Mouse (Mus musculus) thymus, adult 2 months (tissue): ENCODE results near the gene Naif1. TPM values are rescaled to one million over a fixed set of nuclear protein-coding genes. Genes with fewer than 3 reads are reported as not detected.

Experiments
- DNase-seq: peaks from one replicate; pipeline ENCODE4 v3.0.0; 2021
- H3K27ac ChIP-seq: fragments of 200-500 bp; 2 replicates; pipeline ENCODE4 v1.5.1; 2012; ENCODE audit warnings: low read length, control low read depth; ENCODE audit not compliant: control insufficient read depth, insufficient read depth
- H3K27me3 ChIP-seq: fragments of 200-500 bp; 2 replicates; pipeline ENCODE4 v1.6.1; 2012; ENCODE audit warnings: mild to moderate bottlenecking, low read length, moderate library complexity, mixed read lengths; ENCODE audit not compliant: control insufficient read depth, insufficient read depth
- H3K36me3 ChIP-seq: fragments of 200-500 bp; 2 replicates; pipeline ENCODE4 v1.6.1; 2012; ENCODE audit warnings: mild to moderate bottlenecking, low read length, moderate library complexity; ENCODE audit not compliant: control insufficient read depth, insufficient read depth
- H3K4me1 ChIP-seq: fragments of 200-500 bp; replicated peaks from 2 replicates; pipeline ENCODE4 v1.6.1; 2012; ENCODE audit warnings: low read length; ENCODE audit not compliant: control insufficient read depth, insufficient read depth
- H3K4me3 ChIP-seq: fragments of 200-500 bp; 2 replicates; pipeline ENCODE4 v1.5.1; 2012; ENCODE audit warnings: mild to moderate bottlenecking, low read length, control low read depth, moderate library complexity; ENCODE audit not compliant: control insufficient read depth, insufficient read depth
- CTCF ChIP-seq: fragments of 200-500 bp; IDR thresholded peaks from 2 replicates; pipeline ENCODE4 v1.5.1; 2012; ENCODE audit warnings: mild to moderate bottlenecking, control low read depth, low read length, moderate library complexity, borderline replicate concordance; ENCODE audit not compliant: control insufficient read depth, poor library complexity, insufficient read depth; ENCODE audit errors: extremely low read depth
- POLR2A ChIP-seq: fragments of 200-500 bp; IDR thresholded peaks from 2 replicates; pipeline ENCODE4 v1.6.1; 2012; ENCODE audit warnings: mild to moderate bottlenecking, low read length, control low read depth, moderate library complexity; ENCODE audit not compliant: control insufficient read depth, poor library complexity, insufficient read depth; ENCODE audit errors: extremely low read depth
- WGBS: fragments of 180-500 bp; shearing (Covaris S2); methylation state at CpG from one replicate; pipeline ENCODE4 v1.1.7; 2018; 5-methylcytosine and 5-hydroxymethylcytosine counted together
- polyA plus RNA-seq: library from polyadenylated mRNA; depleted of rRNA; stranded (reverse); fragments of >200 nt; gene quantifications from 2 replicates; pipeline ENCODE4 v1.2.3, GENCODE M21; 2012

Gene Naif1
- polyA plus RNA-seq, 1 experiment, result 8.8 TPM

DNA sequence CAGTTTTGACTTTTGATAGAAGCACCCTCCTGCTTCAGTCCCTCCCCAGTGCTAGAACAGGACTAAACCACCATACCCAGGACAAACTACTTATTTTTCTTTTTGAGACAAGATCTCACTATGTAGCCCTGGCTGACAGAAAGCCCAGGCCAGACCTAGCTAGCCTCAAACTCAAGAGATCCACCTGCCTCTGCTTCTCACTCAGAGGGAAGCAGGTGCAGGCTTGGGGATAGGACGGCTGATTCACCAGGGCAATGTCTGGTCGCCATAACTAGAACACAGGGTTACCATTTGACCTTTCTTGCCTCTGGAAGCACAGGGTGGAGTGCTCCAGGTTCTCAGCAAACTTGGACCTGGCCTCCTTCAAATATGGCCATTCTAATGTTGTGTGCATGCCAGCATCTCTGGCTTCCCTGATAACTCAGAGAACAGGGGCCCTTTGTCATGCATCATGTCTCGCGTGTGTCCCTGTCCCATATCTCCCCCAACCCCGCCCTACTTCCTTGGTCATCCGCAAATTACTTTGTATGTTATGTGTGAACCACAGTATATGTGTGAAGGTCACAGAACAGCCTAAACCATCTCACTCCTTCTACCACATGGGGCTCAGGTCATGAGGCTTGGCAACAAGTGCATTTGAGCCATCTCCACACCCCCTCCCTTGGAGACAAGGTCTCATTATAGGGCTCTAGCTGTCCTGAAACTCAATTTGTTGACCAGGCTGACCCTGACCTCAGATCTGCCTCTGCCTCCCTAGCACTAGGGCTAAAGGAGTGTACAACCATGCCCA is 37.3 kb upstream of the Naif1 start:
- H3K27ac ChIP-seq, result no peak overlapping the region
- WGBS, result 95% methylated on average over 6 of the region's 6 CpGs

DNA sequence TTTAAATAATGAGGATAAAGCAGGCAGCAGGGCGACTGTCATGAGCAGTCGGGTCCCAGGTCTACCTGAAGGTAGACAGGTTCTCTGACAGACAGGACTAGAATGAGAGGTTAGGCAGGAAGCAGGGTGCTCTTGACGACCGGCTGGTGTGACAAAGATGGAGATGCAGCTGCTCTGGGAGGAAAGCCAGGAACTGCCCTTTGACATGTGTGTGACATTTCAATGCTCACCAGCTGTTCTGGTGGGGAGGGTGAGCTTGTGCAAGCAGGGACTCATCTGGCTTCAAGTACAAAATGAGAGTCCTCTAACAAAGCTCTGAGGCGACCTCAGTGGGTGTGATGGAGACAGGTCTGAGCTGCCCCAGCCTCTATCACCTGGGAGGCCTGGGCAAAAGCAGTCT is 36.3 kb upstream of the Naif1 start:
- WGBS, result 83% methylated on average over 5 of the region's 5 CpGs
- Histone ChIP-seq H3K4me1 (0 out of 2 replicates have a peak, but pooled peaks cover 2% of the 10 kb centered on the region), H3K4me3 (no peak overlapping the region), H3K27me3 (no peaks in the 10 kb centered on the region), H3K36me3 (peaks cover 40% of the 10 kb centered on the region), H3K27ac (no peak overlapping the region)
- DNase-seq, result no peak
- TF ChIP-seq POLR2A (no peak), CTCF (no peak)

More for the DNA sequence above, 37.3 kb upstream of the Naif1 start:
- no peak for TF ChIP-seq POLR2A
- no peak overlapping the region for H3K4me3 ChIP-seq
- H3K4me1 ChIP-seq, result 0 out of 2 replicates have a peak, but pooled peaks cover 2% of the 10 kb centered on the region
- peaks cover 30% of the 10 kb centered on the region for H3K36me3 ChIP-seq
- no peaks in the 10 kb centered on the region for H3K27me3 ChIP-seq
- no peak for DNase-seq

DNA sequence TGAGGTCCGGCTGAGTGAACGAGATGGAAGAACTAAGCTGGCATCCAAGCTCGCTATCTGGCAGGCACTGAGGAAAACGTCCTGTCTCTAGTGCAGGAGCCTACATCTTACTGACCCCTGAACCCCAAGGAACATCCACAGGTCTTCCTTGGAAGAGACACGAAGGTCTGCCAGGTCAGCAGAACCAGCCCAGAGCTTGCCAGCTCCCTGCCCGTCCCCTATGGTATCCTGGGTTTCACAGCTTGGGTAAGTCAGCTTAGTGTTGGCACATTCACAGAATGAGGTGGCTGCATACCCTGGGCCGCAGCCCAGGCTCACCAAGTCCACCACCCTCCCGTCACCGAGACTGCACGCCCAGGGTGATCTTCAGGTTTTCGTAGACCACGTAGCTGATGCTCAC is 34.5 kb upstream of the Naif1 start:
- WGBS, result 98% methylated on average over 12 of the region's 12 CpGs
- Histone ChIP-seq H3K27ac (no peak overlapping the region), H3K4me1 (0 out of 2 replicates have a peak, but pooled peaks cover 2% of the 10 kb centered on the region), H3K36me3 (peaks cover 53% of the 10 kb centered on the region), H3K27me3 (no peaks in the 10 kb centered on the region), H3K4me3 (no peak overlapping the region)
- no peak for DNase-seq
- no peak for TF ChIP-seq CTCF
- TF ChIP-seq POLR2A, result no peak

DNA sequence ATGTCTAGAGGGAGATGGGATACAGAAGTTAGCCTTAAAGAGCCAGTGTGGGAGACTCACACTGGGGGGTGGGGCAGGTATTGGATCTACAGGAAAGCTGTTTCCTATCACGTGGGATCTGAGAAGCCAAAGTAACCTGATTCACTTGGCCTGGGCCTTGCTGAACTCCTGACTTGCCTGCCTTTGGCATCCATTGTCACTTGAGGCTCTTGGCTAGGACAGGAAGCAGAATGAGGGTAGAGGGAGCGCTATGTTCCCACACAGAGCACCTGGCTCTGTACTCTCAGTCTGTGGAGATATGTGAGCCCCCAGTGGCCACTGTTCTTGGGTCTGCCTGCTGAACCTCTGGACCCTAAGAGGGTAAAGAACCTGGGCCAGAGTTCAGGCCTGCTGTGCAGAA is 33.7 kb upstream of the Naif1 start:
- Histone ChIP-seq H3K4me3 (no peak overlapping the region), H3K4me1 (no peaks in the 10 kb centered on the region), H3K36me3 (peaks cover 53% of the 10 kb centered on the region), H3K27me3 (no peaks in the 10 kb centered on the region), H3K27ac (no peak overlapping the region)
- no peak for TF ChIP-seq POLR2A
- TF ChIP-seq CTCF, result no peak
- no peak for DNase-seq
- 85% methylated on average over 2 of the region's 2 CpGs for WGBS

DNA sequence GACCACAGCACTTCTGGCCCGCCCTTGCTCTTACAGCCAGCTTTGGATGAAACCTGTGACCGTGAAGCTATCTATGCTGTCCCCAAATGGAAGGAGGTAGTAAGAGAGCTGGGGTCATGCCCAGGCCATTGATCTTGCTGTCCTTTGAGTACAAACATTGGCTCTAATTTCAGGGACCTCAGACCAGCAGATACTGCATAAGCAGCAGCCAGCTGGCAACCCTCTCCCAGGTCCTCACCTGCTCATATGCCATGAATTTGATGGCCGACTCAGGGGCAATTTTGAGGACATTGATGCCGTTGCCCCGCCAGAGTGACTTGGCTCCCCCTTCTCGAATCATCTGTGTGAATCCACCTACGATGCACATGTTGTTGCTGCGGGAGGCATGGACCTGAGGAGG is 32.8 kb upstream of the Naif1 start:
- TF ChIP-seq CTCF (no peak), POLR2A (no peak)
- whole genome bisulfite sequencing, result 97% methylated on average over 8 of the region's 8 CpGs
- DNase-seq, result no peak
- no peak overlapping the region for H3K27ac ChIP-seq
- H3K4me1 ChIP-seq, result no peaks in the 10 kb centered on the region
- H3K27me3 ChIP-seq, result no peaks in the 10 kb centered on the region
- H3K4me3 ChIP-seq, result no peak overlapping the region
- H3K36me3 ChIP-seq, result peaks cover 53% of the 10 kb centered on the region

DNA sequence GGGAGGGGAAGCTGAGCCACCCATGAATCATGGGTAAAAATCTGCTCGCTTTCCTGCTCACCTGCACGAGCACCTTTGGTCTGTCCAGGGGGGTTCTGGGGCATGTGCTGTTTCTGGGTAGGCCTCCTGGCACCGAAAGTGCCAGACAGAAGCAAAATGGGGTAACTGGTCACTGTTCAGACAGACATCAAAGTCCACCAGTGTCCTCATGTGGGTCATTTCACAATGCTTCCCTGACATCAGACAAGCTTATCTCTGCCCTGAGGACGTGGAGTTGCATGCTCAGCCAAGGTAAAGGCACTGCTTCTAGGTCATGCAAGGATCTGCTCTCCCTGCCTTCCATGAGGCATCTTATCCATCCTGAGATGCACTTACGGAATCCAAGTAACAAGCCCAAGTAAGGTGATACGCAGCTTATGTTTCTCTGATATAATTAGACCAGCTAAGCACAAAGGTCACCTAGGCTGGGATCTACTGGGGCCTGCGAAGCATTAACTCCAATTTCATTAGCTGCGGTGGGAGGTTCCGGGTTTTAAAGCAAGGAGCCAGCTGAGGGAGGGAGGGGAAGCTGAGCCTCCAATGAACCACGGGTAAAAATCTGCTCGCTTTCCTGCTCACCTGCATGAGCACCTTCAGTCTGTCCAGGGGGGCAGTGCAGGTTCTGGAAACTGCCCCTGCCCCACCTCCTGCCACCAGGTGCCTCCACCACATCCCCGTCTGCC is 31.7 kb upstream of the Naif1 start:
- H3K4me3 ChIP-seq, result no peak overlapping the region
- TF ChIP-seq POLR2A, result no peak
- no peak for TF ChIP-seq CTCF
- DNase-seq, result no peak
- no peaks in the 10 kb centered on the region for H3K27me3 ChIP-seq
- 92% methylated on average over 12 of the region's 12 CpGs for WGBS
- peaks cover 53% of the 10 kb centered on the region for H3K36me3 ChIP-seq
- peaks cover 6% of the 10 kb centered on the region for H3K4me1 ChIP-seq
- no peak overlapping the region for H3K27ac ChIP-seq
